Mouse (Mus musculus) cerebellum, postnatal 25 days (tissue): ENCODE measurements around the gene Zfp11.
"Not testable (repeated sequence)": the region's sequence is repeated elsewhere in the genome, so short reads cannot be mapped to it uniquely, and the experiment has no call there.

ENCODE experiments used
- DNase-seq, 2 experiments: peaks; one replicate each; pipeline ENCODE4 v3.0.0; 2021; ENCODE audit warnings: mixed read lengths in 2 of 2

The Zfp11 gene

GRCm38 (mm10) chr5:129670036-129670458 is at the start of gene Zfp11:
TSS of gene Zfp11 (minus strand) at chr5:129670099.
- peak; percentile 91 to 92 for DNase-seq

- no peak for DNase-seq
Observed at GRCm38 (mm10) chr5:129717016-129717415, 47.1 kb upstream of the Zfp11 start.

- peak; percentile 92 to 95 for DNase-seq
Observed at GRCm38 (mm10) chr5:129715326-129715861, 45.5 kb upstream of the Zfp11 start, which contains the start of gene Mrps17. TSS of gene Mrps17 (plus strand) at chr5:129715497.

DNA sequence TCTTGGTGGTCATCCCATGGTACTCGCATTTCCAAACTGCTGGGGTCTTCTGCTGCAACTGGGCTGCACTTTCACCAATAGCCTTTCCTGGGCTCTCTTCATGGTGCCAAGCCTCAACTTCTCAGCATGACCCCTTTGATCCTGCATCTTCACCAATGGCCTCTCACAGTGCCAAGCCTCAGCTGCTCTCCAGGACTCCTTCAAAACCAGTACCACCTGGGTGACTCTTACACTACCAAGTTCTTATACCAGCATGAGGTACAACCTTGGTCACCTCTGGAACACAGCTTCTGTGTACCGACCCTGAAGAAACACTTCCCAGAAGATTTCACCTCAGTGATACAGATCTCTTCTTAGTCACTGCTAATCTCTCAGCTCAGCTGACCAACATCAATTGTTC is 38.5 kb upstream of the Zfp11 start, which contains the start of gene Sept14:
Gene Sept14, minus strand, starts transcription at position 101 of the 400 bp plus-strand sequence.
- DNase-seq: no peak

DNA sequence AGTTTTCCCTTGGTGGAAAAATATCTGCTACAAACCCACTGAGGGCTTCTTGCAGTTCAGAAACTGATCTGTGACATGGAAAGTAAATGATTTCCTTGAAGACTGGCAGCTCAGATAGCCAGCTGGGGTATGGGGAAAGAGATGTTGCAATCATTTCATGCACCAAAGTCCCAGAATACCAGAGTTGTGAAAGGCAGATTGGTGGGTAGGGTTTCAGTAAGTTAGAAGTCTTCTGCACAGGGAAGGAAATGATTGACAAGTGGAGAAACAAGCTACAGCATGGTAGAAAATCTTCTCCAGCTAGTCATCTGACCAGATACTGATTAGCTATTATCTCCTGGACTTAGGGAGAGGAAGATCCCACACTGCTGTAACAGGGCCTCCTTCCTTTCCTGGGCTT is 33.5 kb upstream of the Zfp11 start:
- DNase-seq: no peak

- DNase-seq: no peak
Observed at GRCm38 (mm10) chr5:129701706-129702105, 31.8 kb upstream of the Zfp11 start.

DNA sequence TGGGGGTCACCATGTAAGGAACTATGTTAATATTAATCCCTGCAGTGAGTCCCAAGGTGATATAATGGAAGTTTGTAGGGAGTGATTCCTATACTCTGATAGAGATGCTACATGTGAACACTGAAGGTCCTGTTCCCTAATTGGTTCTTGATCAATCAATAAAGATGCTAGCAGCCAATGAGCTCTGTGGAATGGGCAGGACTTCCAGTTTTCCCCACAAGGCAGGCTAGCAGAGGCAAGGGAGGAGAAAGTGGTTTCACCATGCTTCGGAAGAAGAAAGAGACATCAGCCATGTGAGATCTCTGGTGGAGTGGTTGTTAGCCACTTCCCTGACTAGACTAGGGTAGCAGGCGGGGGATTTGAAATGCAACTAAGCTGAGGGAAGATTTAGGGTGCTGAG is 30.6 kb upstream of the Zfp11 start:
- DNase-seq: no peak

DNA sequence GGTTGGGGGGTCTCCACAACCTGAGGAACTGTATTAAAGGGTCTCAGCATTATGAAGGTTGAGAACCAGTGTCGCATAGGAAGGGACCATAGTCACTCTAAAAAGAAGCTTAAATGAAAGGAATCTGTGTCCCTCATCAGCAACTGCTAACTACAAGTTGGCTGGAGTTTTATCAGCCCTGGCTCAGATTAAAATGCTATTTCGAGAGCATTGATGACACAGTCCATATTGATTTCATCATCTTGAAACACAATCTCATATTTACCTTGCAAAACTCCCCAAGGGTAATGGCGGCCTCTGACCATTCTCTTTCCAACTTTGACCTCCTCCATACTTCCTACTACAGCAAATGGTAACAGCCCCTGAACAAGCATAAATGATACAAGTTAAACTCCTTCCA is 20.6 kb upstream of the Zfp11 start:
- no peak for DNase-seq

- no peak for DNase-seq
Observed at GRCm38 (mm10) chr5:129687621-129688020, 17.7 kb upstream of the Zfp11 start.

- not testable (repeated sequence) for DNase-seq
Observed at GRCm38 (mm10) chr5:129685141-129685540, 15.2 kb upstream of the Zfp11 start.

GRCm38 (mm10) chr5:129669453-129670035 is 355 bp downstream of the Zfp11 start:
- DNase-seq: no peak

DNA sequence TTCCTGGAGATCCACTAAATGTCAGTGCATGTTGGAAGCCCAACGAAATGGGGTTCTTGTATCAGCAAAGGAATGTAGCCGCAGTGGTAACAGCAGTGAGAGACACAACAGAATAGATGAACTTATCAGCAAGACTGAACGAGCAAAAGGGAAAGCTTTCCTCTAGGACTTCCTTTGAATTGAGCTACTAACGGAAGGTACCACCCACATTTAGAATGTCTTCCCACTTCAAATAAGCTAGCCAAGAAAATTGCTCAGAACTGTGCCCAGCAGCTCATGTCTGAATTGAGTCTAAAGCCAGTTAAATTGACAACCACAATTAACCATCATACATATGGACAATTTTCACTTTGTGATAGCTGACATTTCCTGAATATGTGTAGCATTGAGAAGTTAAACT is 2.0 kb downstream of the Zfp11 start:
- DNase-seq: no peak

DNA sequence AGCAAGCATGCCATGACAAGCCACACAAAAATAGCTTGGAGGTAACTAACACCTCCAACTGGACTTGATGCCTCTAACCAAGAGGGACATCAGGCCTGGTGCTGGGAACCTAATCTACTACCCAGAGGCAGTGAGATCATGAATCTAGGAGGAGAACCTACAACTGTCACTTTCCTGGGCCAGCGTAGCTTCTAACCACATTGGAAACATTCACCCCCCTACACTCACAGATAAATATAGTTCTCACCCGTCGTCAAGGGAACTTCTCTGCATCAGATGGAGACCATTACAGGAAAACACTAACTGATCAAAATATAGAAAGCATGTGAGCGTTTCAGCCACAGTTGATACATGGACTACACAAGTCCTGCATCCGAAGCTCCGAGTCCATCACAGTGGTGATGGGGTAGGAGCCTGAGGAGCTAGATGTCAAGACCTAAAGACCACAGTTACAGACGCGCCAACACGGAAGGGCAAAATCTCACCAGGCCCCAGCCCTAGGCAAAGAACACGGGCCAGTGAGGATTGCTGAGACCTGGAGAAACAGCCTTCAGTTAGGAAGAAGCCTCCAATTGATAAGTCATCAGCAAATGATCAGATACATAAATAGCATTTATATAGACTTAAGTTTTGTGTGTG is 3.5 kb downstream of the Zfp11 start:
- no peak for DNase-seq

DNA sequence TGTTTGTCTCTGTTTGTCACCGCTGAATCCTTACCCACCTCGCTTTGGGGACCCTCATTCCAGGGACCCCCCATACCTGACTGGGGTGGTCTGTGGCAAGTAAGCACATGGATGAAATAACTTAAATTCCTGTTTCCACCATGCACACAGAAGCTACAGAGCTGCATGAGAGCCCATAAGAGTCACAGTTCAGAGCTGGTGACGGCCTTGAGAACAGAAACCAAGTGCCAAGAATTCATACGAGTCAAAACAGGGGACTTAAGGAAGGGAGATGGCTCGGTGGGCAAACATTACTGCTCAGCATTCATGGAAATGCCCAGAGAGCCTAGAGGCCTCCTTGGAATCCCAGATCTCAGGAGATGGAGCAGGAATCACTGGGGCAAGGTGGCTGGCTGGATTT is 5.8 kb downstream of the Zfp11 start:
- no peak for DNase-seq

GRCm38 (mm10) chr5:129657931-129658330 is 12.0 kb downstream of the Zfp11 start:
- DNase-seq: no peak

- no peak for DNase-seq
Observed at GRCm38 (mm10) chr5:129657016-129657415, 12.9 kb downstream of the Zfp11 start.

DNA sequence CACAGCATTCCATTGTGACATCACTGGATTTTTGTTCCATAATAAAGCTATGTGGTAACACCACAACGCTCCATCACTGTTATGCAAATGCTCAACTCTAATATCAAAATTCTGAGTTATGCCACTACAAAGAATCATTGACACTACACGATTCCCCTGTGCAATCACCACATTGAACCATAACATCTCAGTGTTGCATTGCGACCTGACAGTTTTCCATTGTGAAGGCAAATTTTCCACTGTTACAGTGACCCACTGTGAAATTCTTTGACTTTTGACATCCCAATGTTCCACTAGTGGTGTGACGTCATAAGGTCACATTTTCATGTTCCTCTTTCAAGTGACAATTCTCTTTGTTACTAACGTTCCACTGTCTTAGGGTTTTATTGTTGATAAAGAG is 19.0 kb downstream of the Zfp11 start:
- no peak for DNase-seq

- DNase-seq: not testable (repeated sequence)
Observed at GRCm38 (mm10) chr5:129632270-129633250, 37.3 kb downstream of the Zfp11 start.

DNA sequence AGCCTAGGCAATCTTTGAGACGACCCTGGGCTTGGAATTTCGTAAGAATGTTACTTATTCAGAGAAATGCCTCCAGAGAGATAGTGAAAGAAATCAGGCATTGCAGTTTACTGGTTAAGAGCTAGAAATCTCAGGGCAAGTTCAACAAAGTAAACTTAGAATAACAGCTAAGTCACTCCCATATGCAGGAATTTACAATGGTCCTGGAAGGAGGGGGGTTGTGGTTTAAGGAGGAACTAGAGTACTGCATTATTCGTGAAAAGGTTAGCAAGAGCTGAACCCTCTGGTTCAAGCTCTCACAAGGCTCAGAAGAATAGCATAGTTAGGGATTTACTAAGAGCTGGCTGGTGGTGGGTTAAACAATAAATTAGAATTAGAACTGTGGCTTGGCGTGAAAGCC is 43.3 kb downstream of the Zfp11 start:
- not testable (repeated sequence) for DNase-seq

- DNase-seq: no peak
Observed at GRCm38 (mm10) chr5:129626099-129626498, 43.8 kb downstream of the Zfp11 start.

GRCm38 (mm10) chr5:129621361-129621760 is 48.5 kb downstream of the Zfp11 start:
- DNase-seq: no peak

DNA sequence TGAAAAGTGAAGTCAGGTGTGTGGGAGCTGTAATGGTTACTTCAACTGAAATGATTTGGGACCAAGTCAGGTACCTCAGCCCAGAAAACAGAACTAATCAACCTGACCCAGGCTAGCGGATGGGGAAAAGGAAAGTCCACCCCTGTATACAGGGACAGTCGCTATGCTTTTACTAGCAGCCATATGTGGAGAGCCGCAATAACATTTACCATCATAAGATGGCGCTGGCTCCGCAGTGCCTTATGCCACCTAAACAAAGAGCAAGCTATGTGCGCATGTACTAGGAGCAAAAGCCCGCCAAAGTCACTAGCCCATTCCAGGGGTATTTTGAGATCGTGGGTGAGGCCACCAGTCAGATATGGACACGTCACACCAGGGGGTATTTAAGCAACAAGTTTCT is 49.3 kb downstream of the Zfp11 start:
- not testable (repeated sequence) for DNase-seq

GRCm38 (mm10) chr5:129611060-129611459 is 58.8 kb downstream of the Zfp11 start:
- peak; percentile 72 to 86 for DNase-seq
